Mouse (Mus musculus): ENCODE data around the gene Grhl3. TPM values are rescaled to one million over a fixed set of nuclear protein-coding genes. Genes with fewer than 3 reads are reported as not detected.

The Grhl3 gene
- polyA plus RNA-seq, 1 experiment from 2014 or later = 5.1 TPM

- no peak overlapping the region for H3K4me3 ChIP-seq (ENCODE audit: control insufficient read depth in 1 of 2, insufficient read depth in 1 of 2, low read depth in 1 of 2, low read length in 2 of 2)
- H3K27me3 ChIP-seq (ENCODE audit: control insufficient read depth, insufficient read depth, low read length) = no peaks in the 10 kb centered on the region
- 86% methylated on average over 9 of the region's 9 CpGs for WGBS
- no peak for ATAC-seq (ENCODE audit: insufficient number of reproducible peaks, insufficient read depth, low FRiP score, low read depth)
- no peak overlapping the region for H3K27ac ChIP-seq (replicated peaks in 1 of 2; ENCODE audit: control insufficient read depth in 1 of 2, insufficient read depth in 1 of 2, low read depth in 2 of 2, low read length in 2 of 2)
- no peaks in the 10 kb centered on the region for H3K36me3 ChIP-seq (ENCODE audit: control insufficient read depth, insufficient read depth, low read length)
- peaks cover 6% of the 10 kb centered on the region for H3K9me3 ChIP-seq (ENCODE audit: control insufficient read depth, low read length)
- no peak overlapping the region for H3K4me2 ChIP-seq (ENCODE audit: low read length)
- H3K9ac ChIP-seq (ENCODE audit: low read length) = no peak overlapping the region
- peaks cover 0 to 2% of the 10 kb centered on the region in 2 experiments; a peak in 1 of 4 replicates for H3K4me1 ChIP-seq (ENCODE audit: control insufficient read depth in 2 of 2, insufficient read depth in 2 of 2, low read length in 2 of 2)
Observed at GRCm38 (mm10) chr4:135531236-135531635, 42.2 kb downstream of the Grhl3 start.

- H3K36me3 ChIP-seq (ENCODE audit: control insufficient read depth, insufficient read depth, low read length) = no peaks in the 10 kb centered on the region
- no peak overlapping the region for H3K27ac ChIP-seq (replicated peaks in 1 of 2; ENCODE audit: control insufficient read depth in 1 of 2, insufficient read depth in 1 of 2, low read depth in 2 of 2, low read length in 2 of 2)
- H3K4me3 ChIP-seq (ENCODE audit: control insufficient read depth in 1 of 2, insufficient read depth in 1 of 2, low read depth in 1 of 2, low read length in 2 of 2) = no peak overlapping the region
- 53% methylated on average over 2 of the region's 2 CpGs for WGBS
- peaks cover 1 to 2% of the 10 kb centered on the region in 2 experiments; a peak in 2 of 4 replicates for H3K4me1 ChIP-seq (ENCODE audit: control insufficient read depth in 2 of 2, insufficient read depth in 2 of 2, low read length in 2 of 2)
- peaks cover 6% of the 10 kb centered on the region for H3K9me3 ChIP-seq (ENCODE audit: control insufficient read depth, low read length)
- no peak overlapping the region for H3K9ac ChIP-seq (ENCODE audit: low read length)
- H3K27me3 ChIP-seq (ENCODE audit: control insufficient read depth, insufficient read depth, low read length) = peaks cover 9% of the 10 kb centered on the region; the same call in 1 of the 2 replicates
- no peak overlapping the region for H3K4me2 ChIP-seq (ENCODE audit: low read length)
- no peak for ATAC-seq (ENCODE audit: insufficient number of reproducible peaks, insufficient read depth, low FRiP score, low read depth)
Observed at GRCm38 (mm10) chr4:135530270-135530669, 43.2 kb downstream of the Grhl3 start.

DNA sequence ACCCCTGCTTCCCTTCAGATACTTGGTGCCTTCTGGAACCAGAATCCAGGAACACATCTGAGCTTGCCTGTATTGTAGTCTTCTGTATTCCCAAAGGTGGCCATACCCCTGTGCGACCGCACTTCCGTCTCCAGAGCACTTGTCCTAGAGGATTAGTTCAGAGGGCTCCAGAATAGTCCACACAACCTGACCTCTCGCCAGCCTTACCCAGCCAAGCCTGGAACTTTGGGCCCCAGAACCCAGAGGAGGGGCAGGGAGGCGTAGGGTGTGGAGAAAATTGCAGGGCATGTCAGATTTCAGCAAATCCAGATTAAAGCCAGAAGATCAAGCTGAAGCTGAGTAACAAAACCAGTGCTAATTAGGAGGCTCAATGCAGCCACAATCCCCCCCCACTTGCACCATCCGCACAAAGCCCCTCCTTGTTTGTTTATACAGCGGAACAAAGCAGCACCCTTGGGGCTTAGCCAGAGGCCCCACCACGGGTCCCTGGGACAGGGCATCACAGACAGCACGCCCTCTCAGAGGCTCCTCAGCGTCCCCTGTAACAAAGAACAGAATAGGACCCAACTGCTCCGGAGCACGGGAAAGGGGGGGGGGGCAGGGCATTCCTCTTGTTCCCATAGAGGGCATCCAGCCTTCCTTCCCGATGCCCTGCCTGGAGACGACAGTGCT, 47.3 kb downstream of the Grhl3 start:
- 40% methylated on average over 14 of the region's 14 CpGs for WGBS
- Histone ChIP-seq H3K27ac (replicated peaks in 1 of 2; ENCODE audit: control insufficient read depth in 1 of 2, insufficient read depth in 1 of 2, low read depth in 2 of 2, low read length in 2 of 2) (no peak overlapping the region), H3K9ac (ENCODE audit: low read length) (no peak overlapping the region), H3K27me3 (ENCODE audit: control insufficient read depth, insufficient read depth, low read length) (peaks cover 11% of the 10 kb centered on the region; the same call in 1 of the 2 replicates), H3K4me2 (ENCODE audit: low read length) (no peak overlapping the region), H3K36me3 (ENCODE audit: control insufficient read depth, insufficient read depth, low read length) (no peaks in the 10 kb centered on the region), H3K9me3 (ENCODE audit: control insufficient read depth, low read length) (peaks cover 6% of the 10 kb centered on the region), H3K4me1 (ENCODE audit: control insufficient read depth in 2 of 2, insufficient read depth in 2 of 2, low read length in 2 of 2) (peaks cover 3 to 5% of the 10 kb centered on the region in 2 experiments; a peak in 2 of 4 replicates), H3K4me3 (ENCODE audit: control insufficient read depth in 1 of 2, insufficient read depth in 1 of 2, low read depth in 1 of 2, low read length in 2 of 2) (no peak overlapping the region)
- ATAC-seq (ENCODE audit: insufficient number of reproducible peaks, insufficient read depth, low FRiP score, low read depth) = no peak

GRCm38 (mm10) chr4:135525057-135525456, 48.4 kb downstream of the Grhl3 start:
- H3K27ac ChIP-seq (replicated peaks in 1 of 2; ENCODE audit: control insufficient read depth in 1 of 2, insufficient read depth in 1 of 2, low read depth in 2 of 2, low read length in 2 of 2) = no peak overlapping the region
- no peaks in the 10 kb centered on the region for H3K36me3 ChIP-seq (ENCODE audit: control insufficient read depth, insufficient read depth, low read length)
- H3K4me3 ChIP-seq (ENCODE audit: control insufficient read depth in 1 of 2, insufficient read depth in 1 of 2, low read depth in 1 of 2, low read length in 2 of 2) = no peak overlapping the region
- WGBS = 59% methylated on average over 12 of the region's 12 CpGs
- no peak overlapping the region for H3K9ac ChIP-seq (ENCODE audit: low read length)
- H3K4me2 ChIP-seq (ENCODE audit: low read length) = no peak overlapping the region
- ATAC-seq (ENCODE audit: insufficient number of reproducible peaks, insufficient read depth, low FRiP score, low read depth) = no peak
- H3K4me1 ChIP-seq (ENCODE audit: control insufficient read depth in 2 of 2, insufficient read depth in 2 of 2, low read length in 2 of 2) = peaks cover 3 to 5% of the 10 kb centered on the region in 2 experiments; a peak in 2 of 4 replicates
- H3K9me3 ChIP-seq (ENCODE audit: control insufficient read depth, low read length) = no peaks in the 10 kb centered on the region
- H3K27me3 ChIP-seq (ENCODE audit: control insufficient read depth, insufficient read depth, low read length) = peaks cover 11% of the 10 kb centered on the region; the same call in 1 of the 2 replicates

DNA sequence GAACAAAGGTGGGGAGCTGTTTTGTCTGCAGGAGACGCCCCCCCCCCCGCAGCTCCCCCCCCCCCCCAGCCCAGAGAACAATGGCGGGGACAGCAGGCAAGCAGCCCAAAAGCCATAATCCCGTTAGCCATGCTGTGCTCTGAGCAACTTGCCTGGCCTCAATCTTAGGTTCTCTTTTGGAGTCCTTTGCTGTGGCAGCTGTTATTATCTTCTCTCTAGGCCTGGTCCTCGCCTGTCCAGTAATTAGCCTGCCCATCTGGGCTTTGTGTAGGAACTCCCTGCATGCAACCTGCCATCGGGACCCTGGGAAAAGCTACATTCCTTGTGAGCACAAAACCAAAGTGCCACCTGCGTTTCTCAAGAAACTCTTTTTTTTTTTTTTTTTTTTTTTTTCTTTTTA, 49.5 kb downstream of the Grhl3 start:
- Histone ChIP-seq H3K4me2 (ENCODE audit: low read length) (no peak overlapping the region), H3K36me3 (ENCODE audit: control insufficient read depth, insufficient read depth, low read length) (no peaks in the 10 kb centered on the region), H3K9ac (ENCODE audit: low read length) (no peak overlapping the region), H3K4me3 (ENCODE audit: control insufficient read depth in 1 of 2, insufficient read depth in 1 of 2, low read depth in 1 of 2, low read length in 2 of 2) (no peak overlapping the region), H3K27ac (replicated peaks in 1 of 2; ENCODE audit: control insufficient read depth in 1 of 2, insufficient read depth in 1 of 2, low read depth in 2 of 2, low read length in 2 of 2) (no peak overlapping the region), H3K4me1 (ENCODE audit: control insufficient read depth in 2 of 2, insufficient read depth in 2 of 2, low read length in 2 of 2) (peaks cover 3 to 5% of the 10 kb centered on the region in 2 experiments; a peak in 2 of 4 replicates), H3K9me3 (ENCODE audit: control insufficient read depth, low read length) (no peaks in the 10 kb centered on the region), H3K27me3 (ENCODE audit: control insufficient read depth, insufficient read depth, low read length) (peaks cover 11% of the 10 kb centered on the region; the same call in 1 of the 2 replicates)
- WGBS = 29% methylated on average over 6 of the region's 7 CpGs
- ATAC-seq (ENCODE audit: insufficient number of reproducible peaks, insufficient read depth, low FRiP score, low read depth) = no peak

GRCm38 (mm10) chr4:135520421-135520820, 53.0 kb downstream of the Grhl3 start:
- no peak for ATAC-seq (ENCODE audit: insufficient number of reproducible peaks, insufficient read depth, low FRiP score, low read depth)
- peaks cover 3 to 4% of the 10 kb centered on the region in 2 experiments; a peak in 2 of 4 replicates for H3K4me1 ChIP-seq (ENCODE audit: control insufficient read depth in 2 of 2, insufficient read depth in 2 of 2, low read length in 2 of 2)
- H3K27ac ChIP-seq (replicated peaks in 1 of 2; ENCODE audit: control insufficient read depth in 1 of 2, insufficient read depth in 1 of 2, low read depth in 2 of 2, low read length in 2 of 2) = no peak overlapping the region
- no peaks in the 10 kb centered on the region for H3K9me3 ChIP-seq (ENCODE audit: control insufficient read depth, low read length)
- H3K9ac ChIP-seq (ENCODE audit: low read length) = no peak overlapping the region
- no peak overlapping the region for H3K4me3 ChIP-seq (ENCODE audit: control insufficient read depth in 1 of 2, insufficient read depth in 1 of 2, low read depth in 1 of 2, low read length in 2 of 2)
- 71% methylated on average over 9 of the region's 9 CpGs for WGBS
- H3K36me3 ChIP-seq (ENCODE audit: control insufficient read depth, insufficient read depth, low read length) = no peaks in the 10 kb centered on the region
- H3K27me3 ChIP-seq (ENCODE audit: control insufficient read depth, insufficient read depth, low read length) = peaks cover 3% of the 10 kb centered on the region; the same call in 1 of the 2 replicates
- no peak overlapping the region for H3K4me2 ChIP-seq (ENCODE audit: low read length)

- Histone ChIP-seq H3K36me3 (ENCODE audit: control insufficient read depth, insufficient read depth, low read length) (no peaks in the 10 kb centered on the region), H3K27me3 (ENCODE audit: control insufficient read depth, insufficient read depth, low read length) (no peaks in the 10 kb centered on the region), H3K4me2 (ENCODE audit: low read length) (no peak overlapping the region), H3K9me3 (ENCODE audit: control insufficient read depth, low read length) (no peaks in the 10 kb centered on the region), H3K4me3 (ENCODE audit: control insufficient read depth in 1 of 2, insufficient read depth in 1 of 2, low read depth in 1 of 2, low read length in 2 of 2) (no peak overlapping the region), H3K4me1 (ENCODE audit: control insufficient read depth in 2 of 2, insufficient read depth in 2 of 2, low read length in 2 of 2) (no peaks in the 10 kb centered on the region), H3K9ac (ENCODE audit: low read length) (no peak overlapping the region), H3K27ac (replicated peaks in 1 of 2; ENCODE audit: control insufficient read depth in 1 of 2, insufficient read depth in 1 of 2, low read depth in 2 of 2, low read length in 2 of 2) (no peak overlapping the region)
- ATAC-seq (ENCODE audit: insufficient number of reproducible peaks, insufficient read depth, low FRiP score, low read depth) = no peak
- 83% methylated on average over 12 of the region's 12 CpGs for WGBS
Observed at GRCm38 (mm10) chr4:135518135-135518534, 55.3 kb downstream of the Grhl3 start.
